Mouse (Mus musculus): ENCODE data around the gene Rgs16. TPM values are rescaled to one million over a fixed set of nuclear protein-coding genes. Genes with fewer than 3 reads are reported as not detected.

Gene Rgs16
- total RNA-seq, 2 experiments from 2014 or later = 7.7 to 10.8 TPM

DNA sequence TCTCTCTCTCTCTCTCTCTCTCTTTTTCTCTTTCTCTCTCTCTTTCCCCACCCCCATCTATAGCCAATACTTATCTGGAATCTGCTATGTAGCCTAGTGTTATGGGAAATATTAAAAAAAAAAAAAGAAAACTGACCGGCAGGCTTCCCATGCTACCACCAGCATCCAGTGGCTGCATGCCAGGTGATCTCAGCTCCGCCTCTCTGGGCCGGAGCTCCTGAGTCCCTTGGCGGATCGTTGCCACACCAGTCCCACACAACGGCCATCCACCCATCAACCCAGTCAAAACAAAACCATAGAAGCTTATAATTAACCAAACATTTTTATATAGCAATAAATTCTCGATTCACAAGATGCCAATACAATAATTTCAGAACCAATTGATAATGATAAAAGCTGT, 19.2 kb upstream of the Rgs16 start:
- no peak for DNase-seq

DNA sequence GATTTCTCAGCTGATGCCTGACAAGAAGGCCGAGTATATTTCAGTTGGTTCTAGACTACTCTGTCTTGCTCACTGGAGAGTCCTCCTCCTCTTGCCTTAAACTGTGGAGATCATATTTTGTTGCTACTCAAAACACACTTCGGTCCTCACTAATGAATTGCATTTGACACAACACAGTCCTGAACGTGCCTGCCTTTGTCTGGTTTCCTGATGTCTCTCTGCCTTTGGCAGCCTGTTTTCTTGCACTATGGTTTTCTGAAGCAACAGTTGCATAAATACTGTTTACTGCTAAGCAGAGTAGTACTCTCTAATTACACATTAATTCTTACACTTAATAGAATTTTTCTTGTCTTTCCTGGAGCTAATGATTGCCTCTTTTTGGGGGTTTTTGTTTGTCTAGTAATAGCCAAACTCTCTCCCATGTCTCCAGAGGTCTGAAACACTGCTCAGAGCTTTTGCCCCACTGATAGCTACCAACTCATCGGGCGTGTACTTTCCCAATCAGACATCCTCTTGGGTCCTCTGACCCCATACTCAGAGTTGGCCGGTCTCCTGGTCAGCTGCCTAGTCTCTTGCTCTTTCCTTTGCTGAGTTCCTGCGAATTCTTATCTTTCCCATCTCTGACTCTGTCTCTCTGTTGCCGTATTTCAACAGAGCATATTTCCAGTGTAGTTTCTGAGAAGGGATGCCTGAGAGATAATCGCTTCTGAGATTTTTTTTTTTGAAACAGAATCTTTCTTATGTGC, 18.4 kb upstream of the Rgs16 start:
- DNase-seq = no peak

DNA sequence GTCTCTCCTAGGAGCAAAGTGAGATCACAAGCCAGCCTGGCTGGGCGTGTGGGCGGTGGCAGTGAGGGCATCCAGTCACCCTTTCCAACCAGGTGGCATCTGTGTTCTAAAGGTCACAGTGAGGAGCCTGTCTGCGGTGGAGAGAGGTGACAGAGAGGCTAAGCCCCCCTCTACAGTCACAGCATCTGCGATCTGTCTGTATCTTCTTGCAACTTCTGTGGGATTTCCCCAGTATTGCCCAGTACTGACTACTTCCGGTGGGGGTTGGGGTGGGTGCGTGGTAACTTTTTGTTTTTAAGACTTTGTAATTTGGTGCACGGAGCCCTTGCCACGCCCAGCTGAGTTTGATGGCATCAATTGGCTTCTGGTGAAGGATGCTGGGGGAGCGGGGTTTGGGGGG, 16.7 kb upstream of the Rgs16 start:
- no peak for DNase-seq

DNA sequence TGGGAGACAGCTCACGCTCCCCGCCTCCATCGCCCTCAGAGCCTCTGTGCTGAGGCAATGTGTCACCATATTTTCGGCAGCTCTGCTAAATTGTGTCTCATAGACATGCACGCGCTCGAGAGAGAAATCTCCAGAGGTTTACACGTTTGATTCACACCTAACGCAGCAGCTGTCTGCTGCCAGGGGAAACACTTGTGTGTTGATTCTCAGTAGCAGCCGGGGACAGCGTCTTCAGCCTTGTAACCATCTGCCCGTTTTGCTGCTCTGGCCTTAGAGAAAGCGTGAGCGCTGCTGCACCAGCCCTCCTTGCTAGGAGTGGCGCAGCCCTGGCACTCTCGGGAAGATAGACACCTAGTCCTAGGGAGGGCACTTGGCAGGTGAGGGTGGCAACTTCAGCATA, 13.5 kb upstream of the Rgs16 start:
- DNase-seq = no peak

DNA sequence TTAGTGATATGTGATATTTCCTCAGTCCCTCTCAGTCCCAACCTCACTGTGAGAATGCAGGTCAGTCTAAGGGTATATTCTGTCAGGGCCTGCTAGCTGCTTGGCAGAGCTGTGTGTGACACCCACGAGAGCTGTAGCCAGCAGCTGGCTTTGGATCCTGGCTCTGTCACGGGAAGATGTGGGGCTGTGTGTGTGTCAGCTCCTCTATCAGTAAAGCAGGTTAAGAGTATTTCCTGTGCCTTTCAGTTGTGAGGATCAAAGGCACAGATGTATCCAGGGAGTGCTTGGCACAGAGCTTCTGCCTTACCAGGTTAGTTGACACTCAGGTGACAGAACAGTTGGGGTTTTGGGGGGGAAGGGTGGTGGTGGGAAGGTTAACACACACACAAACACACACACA, 10.3 kb upstream of the Rgs16 start:
- DNase-seq = no peak

DNA sequence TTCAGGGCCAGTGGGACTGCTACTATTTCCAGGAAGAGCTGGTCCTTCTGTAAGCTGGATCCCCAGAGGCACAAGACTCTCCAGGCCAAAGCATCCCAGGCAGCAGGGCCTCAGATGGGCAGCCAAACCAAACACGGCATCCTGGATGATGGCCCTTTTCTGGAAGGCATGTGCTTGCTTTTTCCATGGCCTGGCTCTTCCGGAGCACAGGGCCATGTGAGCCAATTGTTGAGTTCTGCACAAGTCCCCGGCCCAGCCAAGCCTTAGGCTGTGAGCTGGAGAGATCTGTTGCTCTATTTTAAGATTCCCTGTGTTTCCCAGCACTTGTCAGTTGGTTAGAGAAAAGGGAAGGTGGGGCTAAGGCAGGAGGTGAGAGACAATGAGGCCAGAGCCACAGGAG, 9.5 kb upstream of the Rgs16 start:
- peak; percentile 46 for DNase-seq

DNA sequence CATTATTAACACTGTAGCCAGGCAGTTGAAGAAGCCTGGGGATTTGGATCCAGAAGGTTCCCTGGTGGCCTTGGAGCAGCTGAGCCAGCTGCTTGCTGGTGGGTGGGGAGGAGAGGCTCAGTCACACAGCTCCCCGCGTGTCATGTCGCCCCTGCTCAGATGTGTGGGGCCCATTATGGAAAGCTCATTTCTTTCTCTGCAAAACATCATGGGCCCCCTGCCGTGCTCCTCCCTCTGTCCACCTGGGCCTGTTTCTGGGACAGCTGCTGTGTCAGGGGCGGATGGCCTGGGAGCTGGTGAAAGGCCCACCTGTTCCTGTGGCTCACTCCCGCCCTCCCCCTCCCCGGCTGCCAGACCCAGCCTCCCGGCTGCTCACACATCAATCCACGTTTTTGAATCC, 7.0 kb upstream of the Rgs16 start:
- no peak for DNase-seq

DNA sequence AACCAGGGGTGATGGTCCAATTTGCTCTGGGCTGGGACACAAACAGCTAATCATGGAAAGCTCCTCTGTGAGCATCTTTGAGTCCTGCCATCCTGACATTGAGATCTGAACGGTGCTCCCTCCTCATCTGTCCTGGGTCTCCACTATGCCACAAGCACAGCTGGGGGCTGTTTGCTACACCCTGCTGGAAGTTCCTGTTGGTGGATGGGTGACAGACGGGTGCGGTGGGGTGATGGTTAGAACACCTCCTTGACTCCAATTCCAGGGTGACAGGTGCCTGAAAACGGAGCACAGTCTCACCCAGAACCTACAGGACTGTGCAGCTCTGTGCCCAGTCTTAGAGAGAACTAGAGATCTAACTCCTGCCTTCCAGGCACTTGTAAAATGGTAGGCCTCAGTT, 5.3 kb upstream of the Rgs16 start:
- DNase-seq = no peak

DNA sequence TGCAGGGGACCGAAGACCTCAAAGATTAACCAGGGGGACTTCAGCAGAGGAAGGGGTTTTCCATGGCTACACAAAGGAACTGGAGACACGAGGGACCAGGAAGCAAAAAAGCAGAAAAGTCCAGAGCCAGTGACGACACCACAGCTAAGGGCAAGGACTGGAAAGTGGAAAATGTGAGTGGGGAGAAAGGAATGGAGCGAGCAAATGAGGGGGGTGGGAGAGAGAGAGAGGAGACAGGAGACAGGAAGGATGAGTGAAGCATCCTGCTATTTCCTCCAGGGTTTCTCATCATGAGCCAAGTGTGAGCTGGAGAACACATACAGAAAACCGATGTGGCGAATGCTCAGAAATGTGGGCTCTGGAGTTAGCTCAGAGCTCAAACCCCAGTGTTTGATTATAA, 4.1 kb upstream of the Rgs16 start:
- DNase-seq = no peak

DNA sequence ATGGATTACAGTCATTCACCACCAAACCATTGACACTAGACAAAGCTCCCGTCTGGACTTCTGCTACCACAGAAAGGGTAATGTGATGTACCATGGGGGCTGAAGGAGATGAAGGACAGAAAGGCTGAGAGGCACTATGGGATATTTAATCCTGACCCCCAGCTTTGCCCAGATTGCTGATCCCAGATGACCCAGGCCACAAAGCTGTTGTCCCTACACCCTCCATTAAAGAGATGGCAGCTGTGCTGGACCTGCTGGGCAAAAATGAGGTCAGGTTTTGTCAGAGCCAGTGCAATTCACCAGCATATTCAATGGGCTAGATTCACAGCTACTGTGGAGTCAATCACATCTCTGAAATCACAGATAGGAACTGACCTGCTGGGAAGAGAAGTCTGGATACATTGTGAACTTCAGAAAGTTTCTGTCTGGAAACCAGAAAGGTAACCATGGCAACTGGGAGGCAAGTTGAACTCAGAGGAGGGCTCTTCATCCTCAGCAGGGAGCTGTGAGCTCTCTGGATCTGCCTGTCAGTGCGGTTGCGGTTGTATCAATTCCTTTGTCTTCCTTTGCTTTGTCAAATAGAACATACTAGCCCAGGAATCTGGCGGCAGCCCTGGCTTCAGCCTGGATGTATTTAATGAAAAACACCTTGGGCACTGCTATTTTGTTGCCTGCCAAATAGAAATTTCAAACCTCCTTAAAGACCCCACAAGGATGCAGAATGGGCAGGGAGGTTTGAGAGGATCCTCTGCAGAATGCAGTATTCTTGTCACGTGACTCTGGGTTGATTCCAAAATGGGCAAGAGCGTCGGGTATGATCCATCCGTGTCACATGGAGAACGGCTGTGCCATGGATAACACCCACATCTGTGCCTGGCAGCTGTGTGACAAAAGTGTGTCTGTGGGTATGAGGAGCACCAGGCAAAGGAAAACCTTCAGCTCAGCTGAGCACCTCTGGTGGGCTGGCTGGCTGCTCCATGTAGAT, 2.8 kb upstream of the Rgs16 start:
- no peak for DNase-seq

DNA sequence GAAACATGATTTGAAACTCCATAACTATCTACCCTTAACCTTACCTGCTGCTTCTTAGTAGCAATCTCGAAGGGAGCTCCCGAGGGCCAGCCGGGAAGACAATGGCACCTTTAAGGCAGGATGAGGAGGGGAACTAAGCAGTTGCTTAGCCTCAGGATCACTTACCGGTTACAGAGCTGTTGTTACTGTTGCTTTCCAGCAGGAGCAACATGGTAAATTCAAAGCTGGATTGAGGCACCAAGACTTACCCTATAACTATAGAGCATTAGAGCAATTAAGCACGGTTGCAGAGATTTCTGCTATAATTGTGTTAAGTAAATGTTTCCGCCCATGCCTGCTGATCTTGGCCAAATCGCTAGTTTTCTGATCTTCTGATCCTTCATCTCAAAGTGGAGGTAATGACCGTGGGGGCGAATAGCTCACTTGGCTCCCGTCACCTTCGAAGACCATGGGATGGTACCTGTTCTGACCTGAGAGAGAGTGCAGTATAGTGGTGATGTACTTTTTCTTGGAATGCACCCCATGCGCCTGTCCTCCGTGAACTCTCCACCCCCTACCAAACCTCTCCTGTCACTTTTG, 623 bp upstream of the Rgs16 start:
- no peak for DNase-seq

DNA sequence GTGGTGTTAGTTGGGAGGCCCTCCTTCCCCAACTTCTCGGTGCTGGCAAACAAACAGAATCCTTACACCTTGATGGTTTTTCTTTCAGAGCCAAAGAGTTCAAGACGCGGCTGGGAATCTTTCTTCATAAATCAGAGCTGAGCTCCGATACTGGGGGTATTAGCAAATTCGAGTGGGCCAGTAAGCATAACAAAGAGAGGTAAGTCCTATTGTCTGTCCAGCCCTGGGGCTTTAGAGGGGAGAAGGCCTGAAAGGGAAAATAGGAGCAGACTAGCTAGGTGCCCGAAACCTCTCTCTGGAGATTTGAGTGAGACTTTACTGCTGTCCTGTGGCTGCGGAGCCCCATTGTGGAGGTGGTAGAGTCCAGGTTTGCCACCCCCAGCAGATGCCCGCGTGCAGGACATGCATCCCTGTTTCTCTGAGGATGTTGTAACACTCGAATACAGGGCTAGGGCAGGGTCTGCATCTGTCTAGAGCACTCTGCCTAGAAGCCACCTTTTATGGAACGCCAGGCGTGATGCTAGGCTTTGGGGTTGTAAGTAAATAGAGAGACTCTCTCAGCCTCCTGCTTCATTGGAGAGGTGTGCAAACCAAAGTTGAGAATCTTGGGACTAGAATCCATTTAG, 739 bp downstream of the Rgs16 start:
- no peak for DNase-seq

DNA sequence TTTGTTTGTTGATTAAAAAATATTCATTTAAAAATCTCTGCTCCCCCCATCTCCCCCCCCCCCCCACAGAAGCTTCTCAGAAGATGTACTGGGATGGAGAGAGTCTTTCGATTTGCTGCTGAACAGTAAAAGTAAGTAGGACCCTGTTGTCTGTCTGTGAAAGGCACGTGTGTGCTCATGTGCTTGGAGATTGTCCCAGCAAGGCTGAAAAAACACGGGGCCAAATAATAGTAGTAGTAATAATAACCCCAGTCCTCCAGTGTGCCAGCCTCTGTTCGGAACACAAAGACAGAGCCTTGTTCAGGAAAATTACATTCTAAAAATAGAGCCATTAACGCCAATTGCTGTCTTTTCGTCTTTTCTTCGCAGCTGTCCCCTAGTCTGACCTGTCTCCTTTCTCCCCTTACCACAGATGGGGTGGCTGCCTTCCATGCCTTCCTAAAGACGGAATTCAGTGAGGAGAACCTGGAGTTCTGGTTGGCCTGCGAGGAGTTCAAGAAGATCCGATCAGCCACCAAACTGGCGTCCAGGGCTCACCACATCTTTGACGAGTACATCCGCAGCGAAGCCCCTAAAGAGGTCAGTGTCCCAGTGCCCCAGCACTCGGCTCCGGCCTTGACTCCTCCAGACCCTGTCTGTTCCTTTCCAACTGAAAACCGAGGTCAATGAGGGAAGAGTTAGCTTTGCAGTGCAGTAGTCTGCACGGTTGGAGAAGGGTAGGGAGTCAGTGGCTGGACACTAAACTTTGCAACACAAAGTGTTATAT, 1.6 kb downstream of the Rgs16 start:
- no peak for DNase-seq

DNA sequence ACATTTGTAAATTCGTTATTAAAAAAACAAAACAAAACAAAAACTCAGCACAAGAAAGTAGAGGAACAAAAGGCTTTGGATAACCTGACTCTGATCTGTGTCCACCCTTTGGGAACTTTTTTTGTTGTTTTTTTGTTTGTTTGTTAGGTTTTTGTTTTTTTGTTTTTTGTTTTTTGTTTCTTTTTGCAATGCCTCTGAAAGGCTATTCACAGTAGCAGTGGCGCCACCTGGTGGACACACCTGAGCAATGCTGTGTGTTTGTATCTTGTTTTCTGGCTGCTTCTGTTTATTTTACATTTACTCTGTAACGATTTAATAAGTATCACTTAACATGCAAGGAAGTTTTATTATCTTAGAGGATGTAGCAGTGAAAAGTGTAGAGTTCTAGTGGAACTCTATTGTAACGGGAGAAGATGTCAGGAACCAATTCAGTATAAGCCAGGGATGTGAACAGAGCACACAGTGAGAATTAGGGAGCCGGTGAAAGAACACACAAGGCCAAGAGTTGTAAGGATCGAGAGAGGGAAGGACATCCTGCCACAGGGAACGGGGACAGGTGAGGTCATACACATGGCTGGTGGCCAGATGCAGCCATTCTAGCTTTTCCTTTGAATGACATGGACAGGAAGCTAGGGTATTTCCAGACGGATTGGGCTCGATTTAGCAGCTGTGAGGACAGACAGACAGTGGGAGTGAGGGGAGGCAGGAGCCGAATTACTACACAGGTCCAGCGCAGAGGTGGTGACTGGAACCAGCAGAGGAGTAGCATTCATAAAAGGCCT, 2.4 kb downstream of the Rgs16 start:
- peak; percentile 89 for DNase-seq

DNA sequence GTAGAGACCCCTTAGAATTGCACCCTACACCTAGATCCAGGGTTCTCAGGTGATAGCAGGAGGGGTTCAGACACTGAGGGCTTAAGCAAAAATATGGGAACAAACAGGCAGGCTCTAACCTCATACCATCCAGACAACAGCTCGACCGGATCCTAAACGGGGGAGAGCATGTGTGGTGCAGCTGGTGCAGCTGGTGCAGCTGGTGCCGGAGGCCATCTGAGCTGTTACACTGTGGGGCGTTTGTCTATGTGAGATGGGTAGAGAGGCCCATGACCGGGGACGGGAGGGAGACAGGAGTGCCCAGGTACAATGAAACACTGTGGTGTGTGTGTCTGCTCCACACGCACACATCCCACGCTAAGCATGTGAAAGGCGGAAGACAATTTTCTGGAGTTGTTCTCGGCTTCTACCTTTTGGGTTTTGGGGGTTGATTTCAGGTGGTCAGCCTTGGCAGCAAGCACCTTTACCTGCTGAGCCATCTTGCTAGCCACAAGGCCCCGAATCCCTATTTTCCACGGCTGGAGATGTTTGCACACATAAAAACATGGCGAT, 6.0 kb downstream of the Rgs16 start:
- DNase-seq = no peak

DNA sequence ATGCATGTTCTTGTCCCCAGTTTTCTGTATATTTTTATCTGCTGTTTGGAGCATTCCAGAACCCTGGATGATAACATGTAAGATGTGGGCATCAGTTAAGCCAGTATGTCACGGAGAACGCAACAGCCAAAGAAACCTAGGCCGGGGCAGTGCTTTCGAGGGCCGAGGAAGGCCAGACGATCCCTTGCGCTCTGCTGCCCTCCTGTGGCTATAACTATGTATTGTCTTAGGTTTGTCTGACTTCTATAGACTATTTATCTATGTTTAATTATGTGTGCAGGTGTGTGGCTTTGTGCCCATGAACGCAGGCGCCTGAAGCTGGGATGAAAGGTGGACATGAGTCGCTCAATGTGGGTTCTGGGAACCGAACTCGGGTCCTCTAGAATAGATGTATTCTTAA, 6.6 kb downstream of the Rgs16 start:
- peak; percentile 77 for DNase-seq

DNA sequence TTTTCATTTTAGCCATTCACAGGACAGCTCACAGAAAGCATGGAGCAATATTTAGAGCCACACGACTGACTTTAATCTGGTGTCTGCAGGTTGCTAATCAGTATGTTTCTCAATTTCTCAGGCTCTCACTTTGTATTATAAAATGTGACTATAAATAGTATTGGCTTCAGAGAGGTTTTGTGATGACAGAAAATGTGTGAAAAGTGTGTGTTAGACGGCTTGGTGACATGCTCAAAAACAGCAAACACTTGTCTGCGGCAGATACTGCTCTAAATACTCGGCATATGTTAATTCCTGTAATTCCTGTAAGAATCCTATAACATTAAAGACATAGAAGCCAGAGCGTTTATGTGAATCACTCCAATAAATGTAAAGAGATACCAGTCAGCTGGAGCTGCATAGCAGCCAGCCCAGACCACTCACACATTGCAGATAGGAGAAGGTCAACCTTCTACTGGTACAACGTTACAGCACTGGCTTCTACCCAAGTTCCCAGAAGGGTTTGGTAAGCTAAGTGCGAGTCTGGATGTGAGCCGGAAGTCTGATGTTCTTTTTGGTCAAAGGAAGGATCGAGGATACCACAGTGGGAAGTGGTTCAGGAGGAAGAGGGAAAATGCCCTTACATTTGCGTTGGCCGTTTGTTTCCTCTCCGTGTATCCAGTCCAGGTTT, 7.8 kb downstream of the Rgs16 start:
- no peak for DNase-seq

DNA sequence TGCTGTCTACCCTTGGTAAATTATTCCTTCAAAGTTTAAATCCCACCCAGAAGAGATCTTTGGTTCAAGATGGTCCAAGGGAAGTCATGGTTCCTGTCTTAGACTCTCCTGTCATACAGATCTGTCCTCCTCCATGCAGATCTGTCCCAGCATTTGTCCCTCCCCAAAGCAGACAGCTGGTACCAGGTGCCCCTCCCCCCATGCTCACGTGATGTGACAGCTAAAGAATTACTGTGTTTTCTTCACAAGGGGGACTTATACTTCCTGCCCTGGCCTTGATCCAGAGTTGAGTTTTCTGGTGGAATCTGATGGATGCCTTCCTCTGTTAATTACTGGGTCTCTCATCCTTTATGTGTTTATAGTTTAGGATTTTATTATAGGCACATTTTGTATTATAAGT, 8.4 kb downstream of the Rgs16 start:
- peak; percentile 55 for DNase-seq

DNA sequence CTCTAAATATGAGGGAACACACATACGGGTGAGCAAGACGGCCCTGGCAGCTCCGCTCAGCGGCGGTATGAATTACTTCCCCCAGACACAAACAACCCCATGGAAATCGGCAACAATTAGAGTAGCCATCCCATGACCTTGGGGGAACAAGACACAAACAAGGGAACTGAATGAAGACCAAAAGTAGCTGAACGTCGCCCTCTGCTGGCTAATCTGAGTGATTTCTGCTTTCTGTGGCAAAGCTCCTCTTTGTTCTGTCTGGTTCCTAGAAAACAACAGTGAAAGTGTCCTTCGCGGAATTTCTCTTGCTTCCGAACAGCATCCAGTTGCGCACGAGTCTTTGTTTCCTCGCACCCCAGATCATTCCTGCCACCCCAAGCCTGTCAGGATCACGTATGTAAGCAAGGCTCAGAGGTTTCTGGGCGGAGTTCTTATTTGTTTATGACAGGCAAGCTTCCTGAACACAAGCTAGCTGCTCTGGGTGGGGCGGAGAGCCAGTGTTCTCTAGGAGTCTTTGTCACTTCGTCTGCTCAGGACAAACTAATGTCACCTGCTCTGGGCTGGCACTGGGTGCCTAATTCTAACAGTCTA, 9.2 kb downstream of the Rgs16 start, which contains the start of gene Rnasel:
Rnasel (plus strand) TSS at position 216 of the 591 bp plus-strand sequence.
- peak; percentile 58 for DNase-seq

DNA sequence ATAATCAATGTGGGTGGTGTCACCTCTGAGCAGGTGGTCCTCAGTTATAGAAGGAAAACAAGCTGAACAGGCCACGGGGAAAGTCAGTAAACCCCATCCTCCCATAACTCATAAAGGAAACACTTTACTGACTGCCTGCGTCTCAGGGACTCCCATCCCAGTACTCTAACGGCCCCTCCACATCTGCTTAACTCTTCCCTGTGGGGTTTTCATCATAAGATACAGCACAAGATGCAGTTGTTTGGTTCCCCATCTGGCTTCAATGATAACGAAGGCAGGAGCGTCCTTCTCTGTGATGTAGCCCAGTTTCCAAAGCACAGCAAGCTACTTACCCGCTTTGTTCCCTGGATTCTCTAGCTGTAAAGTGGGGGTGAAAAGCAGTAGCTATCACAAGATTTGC, 9.9 kb downstream of the Rgs16 start:
- DNase-seq = no peak

All from gastrocnemius, postnatal 10 days (tissue).